Mouse (Mus musculus) kidney, adult 8-10 months (tissue): Measurements from ENCODE around the gene Emb.

Source experiments
- DNase-seq, 2 experiments: peaks; one replicate each; pipeline ENCODE4 v3.0.0; 2022

Emb gene

DNA sequence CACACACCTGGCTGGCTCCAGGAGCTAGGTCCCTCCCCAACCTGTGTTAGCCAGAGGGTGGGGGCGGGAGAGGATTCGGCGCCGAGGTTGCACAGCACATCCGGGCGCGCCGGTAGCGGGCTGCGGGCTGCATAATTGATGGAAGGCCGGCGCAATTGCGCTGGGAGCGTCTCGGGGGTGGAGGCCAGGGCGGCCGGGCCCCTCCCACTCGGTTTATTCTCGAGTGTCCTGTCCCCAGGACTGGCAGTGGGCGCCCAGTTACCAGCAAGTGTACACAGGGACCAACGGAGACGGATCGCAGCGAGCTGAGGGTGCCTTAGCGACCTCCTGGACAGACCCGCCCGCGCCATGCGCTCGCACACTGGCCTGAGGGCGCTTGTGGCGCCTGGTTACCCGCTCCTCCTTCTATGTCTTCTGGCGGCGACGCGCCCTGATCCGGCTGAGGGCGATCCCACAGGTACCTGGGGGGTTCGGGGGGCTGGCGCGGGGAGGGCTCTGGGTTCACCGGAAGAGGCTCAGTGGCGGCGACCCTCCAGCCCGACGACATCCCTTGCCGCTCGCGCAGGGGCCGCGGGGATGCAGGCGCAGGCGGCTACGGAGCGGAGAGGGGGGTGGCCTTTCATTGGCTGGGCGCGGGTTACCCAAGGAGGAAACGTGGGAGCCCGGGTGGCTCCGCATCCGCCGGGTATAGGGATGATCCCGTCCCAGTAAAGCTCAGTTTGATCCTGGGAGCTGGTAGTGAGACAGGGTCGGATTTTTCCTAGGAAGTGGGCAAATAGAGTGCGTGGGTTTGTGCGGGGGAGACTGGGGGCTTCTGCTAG is 12.4 kb downstream of the Emb start, which contains the start of gene Gm17509:
TSS of gene Gm17509 (minus strand) at position 575 of the 821 bp plus-strand sequence.
- peak in 1 of 2 experiments; percentile 15 for DNase-seq

DNA sequence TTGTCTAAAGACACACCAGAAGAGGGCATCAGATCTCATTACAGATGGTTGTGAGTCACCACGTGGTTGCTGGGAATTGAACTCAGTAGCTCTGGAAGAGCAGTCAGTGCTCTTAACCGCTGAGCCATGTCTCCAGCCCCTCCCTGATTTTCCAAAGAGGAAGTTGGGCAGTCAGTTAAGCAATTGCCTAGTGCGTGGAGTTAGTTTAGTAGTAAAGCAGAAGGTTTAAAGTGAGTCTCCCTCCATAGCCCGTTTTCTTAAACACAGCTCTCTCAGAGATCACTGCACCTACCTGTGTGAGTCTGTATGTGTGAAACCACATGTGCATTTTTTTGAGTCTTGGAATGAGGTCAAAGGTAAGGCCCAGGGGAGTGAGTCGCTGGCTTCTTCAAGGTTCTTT is 14.8 kb downstream of the Emb start:
- no peak for DNase-seq

DNA sequence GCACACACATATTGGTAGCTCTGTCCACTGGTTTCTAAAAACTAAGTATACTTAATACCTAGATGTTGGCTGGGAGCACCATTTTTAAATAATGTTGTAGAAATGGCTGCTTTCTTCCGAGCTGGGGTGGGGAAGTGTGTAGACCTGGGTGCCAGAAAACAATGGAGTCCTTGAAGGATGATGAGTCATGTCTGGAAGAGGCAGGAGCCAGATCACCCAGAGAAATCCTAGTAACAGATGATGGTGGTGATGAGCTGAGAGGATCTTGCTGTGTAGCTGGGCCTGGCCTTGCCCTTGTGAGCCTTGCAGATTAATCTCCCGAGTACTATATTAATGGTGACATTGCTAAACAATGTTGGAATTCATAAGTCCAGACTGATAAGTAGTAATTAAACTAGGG is 16.6 kb downstream of the Emb start:
- no peak for DNase-seq

DNA sequence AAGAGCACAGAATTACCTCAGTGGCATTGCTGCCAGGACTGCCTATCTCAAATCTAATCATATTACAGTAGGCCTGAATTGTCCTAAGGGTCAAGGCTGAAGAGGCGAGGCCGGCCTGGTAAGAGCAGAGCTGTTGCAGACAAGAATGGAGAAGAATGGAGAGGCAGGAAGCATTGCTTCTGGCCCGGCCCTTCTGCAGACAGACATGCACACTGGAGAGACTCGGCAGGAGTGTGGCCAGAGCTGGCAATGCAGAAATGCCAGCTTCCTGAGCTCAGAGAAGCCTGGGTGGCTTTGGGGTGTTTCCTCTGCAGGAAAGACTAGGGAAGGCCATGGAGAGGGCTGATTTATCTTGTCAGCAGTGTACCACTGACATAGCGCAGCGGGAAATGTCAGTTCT is 17.2 kb downstream of the Emb start:
- DNase-seq = no peak

DNA sequence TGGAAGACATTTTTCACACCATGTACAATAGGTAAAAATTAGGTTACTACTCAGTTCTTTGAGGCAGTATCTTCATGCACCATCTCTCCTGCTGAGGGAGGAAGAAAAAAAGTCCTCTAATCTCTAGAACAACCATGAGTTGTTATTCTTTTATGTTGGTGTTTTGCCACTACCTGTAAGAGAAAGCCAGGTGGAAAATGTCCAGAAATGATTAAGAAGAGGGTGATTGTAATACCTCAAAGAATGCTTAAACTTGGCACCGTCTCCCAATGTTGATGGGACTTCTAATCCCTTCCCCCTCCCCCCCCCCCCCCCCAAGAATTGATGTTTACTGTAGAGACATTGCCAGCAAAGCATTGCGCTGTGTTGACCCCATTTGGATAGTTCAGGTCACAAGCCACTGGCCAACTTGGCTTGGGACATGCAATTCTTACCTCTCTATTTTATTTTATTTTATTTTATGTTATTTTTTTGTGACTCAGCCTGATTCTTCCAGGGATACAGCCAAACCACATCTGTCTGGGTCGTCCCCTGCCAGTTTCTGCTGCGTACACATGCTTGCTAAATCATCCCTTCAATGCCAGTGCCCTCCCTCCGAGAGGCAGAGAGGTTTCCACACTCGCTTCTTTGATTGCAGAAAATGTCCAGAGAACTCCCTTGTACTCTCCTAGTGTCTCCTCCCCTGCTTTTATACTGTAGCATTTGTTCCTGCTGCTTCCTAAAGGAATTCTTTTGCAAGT is 22.2 kb downstream of the Emb start:
- DNase-seq = no peak

DNA sequence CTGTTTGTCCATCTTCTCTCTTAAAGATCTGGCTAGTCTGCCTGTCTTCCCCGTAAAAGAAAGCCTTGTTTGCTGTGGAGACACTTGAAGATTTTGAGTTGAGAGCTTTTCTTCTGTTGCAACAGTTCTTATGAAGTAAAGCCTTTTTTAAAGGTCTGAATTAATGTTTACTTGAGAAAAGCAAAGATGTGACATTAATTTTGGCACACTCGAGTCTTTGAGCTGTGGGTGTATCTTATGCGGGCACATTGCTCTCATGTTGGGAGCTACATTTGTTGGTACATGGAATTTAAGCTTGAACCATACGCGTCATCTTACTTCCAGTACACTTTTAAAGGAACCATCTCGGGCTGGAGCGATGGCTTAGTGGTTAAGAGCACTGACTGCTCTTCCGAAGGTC is 25.5 kb downstream of the Emb start:
- no peak for DNase-seq

DNA sequence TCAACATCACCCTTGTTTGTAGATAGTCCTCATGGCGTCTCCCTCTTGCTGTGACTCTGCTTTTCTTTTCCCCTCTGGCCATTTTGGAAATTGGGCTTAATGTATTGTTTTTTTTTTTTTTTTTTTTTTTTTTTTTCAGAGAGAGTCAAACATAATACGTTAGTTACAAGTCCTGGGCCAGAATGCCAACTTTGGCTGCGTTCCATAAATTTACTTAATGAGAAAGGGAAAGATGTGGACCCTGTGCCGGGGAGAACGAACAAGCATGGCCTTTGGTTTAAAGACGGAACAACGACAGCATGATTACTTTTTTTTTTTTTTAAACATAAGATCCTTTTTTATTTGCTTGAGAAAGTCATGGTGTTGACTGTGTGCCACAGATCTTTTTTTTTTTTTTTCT is 26.1 kb downstream of the Emb start:
- DNase-seq = no peak

DNA sequence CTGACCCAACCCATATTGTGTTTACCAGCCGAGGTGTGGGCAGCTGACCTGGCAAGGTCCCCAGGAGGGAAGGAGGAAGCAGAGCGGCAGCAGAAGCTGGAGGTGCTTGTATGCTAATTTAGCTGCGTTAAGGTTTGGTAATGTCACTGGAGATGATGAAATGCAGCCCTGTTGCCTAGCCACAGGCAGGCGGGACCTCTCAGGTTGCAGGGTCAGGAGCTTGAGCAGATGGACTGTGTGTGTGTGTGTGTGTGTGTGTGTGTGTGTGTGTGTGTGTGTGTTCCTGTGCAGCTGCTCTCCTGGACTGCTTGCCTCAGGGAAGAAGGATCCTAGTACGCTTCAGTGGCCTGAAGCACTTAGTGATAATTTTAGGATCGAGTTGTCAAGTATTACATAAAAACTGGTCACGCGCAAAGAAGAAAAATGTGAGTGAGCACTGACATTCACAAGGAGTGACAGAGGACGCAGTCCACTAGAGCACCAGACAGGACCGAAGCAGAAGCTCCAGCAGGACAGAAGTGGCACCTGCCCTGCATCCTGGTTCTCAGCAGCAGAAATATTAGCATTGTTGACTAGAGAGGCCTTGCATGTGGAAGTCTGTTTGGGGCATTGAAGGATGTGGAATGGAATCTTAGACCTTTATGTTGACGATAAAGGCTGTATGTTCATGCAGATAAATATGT is 27.3 kb downstream of the Emb start:
- DNase-seq = peak; percentile 21 to 66

DNA sequence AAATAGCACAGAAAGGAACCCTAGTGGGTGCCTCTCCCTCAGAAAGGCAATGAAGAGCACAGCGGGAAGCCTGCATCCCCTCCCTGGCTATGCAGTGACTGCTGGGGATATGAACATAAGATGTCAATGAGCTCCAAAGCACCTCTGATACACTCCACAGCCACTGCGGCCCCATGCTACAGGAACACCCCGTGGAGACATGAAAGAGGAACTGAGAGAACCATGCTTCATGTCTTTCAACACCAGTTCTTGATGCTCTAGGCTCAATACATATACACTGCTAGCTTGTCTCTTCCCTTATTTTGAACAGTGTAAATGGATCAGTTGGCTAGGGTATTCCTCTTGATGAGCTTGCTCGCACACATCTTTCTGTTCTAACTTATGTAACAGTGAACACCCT is 28.8 kb downstream of the Emb start:
- no peak for DNase-seq

DNA sequence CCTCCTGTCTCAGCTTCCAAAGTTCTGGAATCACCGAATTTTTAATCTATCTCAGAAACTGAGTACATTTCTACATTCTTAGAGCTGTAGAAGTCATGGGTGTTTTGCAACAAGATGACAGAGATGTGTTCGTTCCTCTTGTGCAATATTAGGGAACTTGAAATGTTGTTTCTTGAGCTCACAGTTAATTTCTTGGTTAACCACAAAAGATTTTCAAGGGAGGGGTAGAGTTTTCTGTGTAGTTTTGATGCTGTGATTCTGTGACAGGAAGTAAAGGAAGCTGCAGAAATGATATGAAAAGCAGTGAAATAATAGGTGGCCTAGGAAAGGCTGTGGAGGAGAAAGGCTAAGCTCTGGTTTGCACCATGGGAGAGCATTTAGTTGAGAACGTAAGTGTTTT is 33.7 kb downstream of the Emb start:
- DNase-seq = no peak

DNA sequence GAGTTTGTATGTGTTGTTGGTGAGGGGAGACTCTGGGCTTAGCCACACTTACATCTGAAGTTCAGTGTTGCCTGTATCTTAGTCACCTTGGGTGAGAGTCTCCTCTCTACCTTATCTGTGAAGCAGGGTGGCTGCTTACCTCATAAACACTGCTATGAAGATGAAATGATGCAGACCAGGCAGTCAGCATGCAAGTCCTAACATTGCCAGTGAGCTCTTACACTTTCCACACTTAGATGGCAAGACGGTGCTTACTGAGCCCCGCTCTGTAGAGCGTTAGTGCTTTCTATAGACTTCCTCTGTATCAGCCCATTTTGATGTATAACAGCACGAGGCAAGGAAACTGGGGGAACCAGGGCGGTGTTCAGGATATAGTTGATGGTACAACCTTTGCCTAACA is 34.3 kb downstream of the Emb start:
- DNase-seq = no peak

DNA sequence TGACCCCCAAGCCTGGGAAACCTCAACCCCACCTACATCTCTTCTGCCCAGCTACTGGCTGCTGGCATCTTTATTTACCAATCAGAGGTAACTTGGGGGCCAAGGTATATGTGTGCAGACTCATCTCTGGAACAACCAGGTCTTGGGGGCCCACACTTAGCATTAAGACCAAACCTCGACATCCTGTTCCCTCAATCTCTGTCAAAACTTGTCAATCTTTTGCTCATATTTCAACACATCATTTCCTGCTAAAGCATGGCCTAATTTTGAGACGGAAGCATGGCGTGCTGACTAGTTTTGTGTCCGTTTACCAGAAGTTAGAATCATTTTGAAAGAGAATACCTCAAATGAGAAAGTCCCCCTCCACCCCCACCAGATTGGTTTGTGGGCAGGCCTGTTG is 52.4 kb downstream of the Emb start:
- no peak for DNase-seq

DNA sequence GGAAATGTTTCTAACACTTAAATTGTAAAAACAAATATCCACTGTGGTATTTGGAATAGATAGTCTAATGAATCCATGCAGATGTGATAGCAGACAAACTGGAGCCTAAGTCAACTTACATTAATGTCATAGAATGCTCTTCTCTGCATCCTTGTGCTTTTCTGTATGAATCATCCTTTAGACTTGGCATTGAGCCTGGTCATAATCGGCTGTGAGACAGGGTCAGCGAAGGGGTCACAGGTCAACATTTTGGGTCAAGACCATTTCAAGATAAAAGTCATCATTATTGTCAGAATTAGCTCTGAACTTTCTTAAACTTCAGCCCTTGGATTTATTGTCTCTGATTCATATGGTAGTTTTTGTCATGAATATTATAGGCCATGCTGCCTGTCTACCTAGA is 57.8 kb downstream of the Emb start:
- no peak for DNase-seq

DNA sequence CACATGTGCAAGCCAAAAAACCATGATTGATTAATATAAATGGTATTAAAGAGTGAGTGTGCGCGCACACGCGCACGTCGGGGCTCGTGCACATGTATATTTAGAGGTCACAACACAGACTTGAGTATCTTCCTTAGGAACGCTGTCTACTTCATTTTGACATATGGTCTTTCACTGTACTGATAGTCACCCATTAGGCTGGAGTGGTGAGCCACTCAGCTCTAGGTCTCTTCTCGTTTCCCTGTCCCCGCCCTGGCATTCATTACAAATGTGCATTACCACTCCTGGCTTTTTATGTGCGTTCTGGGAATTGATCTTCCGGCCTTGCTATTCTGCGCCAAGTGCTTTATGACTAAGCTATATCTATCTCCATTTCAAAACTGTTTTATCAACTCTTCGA is 59.6 kb downstream of the Emb start:
- no peak for DNase-seq

DNA sequence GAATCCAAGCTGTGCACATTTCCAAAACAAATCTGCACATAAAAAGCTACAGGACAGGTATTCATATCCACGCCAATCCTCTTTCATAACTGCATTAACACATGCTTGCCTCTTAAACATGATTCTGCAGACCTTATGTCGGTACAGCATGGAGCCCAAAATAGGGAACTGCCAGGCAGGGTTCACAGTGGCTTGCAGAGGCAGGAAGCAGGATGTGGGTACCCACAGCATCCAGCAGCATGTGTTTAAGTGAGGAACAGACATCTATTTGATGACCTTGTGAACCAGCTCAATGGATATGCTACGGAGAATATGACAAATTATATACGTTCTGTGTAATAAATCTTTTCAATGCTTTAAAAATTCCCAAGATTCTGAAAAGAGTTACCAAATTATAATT is 75.7 kb downstream of the Emb start:
- no peak for DNase-seq

DNA sequence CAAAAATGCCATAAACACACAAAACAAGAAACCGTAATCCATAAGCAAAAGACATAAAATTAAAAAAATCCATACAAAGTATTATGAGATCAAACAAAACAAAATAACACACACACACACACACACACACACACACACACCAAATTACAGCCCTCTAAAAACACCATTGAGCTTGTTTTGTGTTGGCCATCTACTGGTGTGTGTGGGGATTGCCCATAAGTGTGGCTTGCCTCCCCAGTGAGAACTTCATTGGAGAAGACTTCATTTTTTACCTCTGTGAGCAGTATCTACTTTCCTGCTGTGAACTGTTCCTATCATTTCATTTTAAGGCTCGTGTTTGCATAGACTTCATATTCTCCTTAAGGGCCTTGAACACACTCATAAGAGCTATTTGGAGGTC is 78.6 kb downstream of the Emb start:
- no peak for DNase-seq

DNA sequence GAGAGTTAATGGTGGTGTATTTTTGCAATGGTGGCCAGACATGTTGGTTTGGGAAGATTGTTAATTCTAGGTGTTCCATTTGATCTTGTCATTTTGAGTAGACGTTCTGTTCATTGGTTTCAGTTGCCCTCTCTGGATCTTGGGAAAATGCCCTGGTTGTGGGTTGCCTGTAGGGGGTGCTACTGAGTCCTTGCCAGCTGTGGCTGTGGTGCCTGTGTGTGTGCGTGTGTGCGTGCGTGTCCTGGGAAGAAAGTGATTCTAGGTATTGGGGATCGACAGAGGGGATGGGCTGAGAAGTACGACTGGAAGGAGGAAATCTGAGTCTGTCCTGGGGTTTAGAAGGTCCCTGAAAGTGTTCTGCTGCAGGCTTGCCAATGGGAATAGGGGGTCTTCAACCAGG is 79.1 kb downstream of the Emb start:
- no peak for DNase-seq

DNA sequence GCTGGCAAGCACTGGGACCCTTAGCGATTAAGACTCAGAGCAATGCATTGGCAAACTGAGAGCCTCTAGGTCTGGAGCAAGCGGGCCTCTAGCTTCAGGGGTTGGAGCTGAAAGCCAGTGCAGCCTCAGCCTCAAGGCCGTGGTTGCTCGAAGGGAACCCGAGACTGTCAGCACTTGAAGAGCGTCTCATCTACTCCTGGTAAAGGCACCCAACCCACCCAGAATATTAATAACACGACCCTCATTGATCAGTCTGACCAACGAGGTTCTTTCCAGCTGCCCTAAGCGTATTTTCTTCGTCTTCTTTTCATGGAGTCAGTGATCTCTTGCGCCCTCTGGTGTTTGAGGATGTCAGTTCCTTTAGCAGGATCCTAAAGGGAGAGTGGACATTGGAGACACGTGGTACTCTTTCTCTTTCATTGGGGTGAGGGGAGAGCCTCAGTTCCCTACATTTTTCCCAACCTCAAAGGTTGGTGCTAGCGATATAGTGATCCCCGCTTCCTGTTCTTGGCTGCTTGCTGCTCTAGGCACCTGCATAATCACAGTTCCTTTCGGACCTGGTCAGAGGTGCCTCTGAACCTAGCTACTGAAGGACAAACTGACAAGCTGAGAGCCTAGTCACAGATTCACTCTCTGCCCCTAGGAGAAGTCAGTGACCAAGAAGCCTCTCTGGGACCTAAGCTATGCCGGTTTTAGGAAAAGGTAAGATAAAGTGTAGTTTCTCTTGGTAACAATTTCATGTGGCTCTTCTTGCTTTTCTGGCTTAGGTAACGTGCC is 81.3 kb downstream of the Emb start:
- peak; percentile 37 to 65 for DNase-seq

DNA sequence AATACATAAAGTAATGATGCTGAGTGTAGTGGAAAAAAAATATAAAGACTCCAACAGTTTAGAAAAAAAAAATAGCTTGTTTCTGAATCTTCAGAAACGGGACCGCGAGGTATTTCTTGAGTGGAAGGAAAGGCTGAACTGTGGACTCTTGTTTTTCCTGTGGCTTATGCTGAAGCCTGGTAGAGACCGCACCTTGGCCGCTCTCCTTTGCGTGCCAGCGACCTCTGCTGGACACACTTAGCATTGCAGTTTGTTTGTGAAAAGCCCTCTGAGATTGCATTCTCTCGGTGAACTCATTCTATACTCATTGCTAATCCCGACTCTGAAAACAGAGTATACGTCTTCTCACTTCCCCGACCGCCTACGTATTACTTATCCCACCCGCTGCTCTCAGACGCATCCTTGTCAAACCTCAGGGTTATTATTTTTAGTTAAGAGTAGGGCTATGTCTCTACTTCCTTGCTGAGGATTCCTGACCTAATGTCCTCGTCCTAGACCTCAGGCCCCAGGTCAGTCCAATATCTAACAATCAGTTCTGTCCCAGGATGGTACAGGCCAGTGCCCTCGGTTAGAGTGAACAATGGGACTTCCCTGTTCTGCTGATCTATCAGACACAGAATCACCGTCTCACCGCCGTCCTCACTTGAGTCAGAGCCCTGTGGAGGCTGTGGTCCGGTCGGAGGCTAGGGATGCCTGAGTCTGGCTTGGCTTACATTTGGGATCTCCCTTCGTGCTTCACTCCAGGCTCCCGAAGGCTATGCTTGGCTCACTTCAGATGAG is 103.3 kb downstream of the Emb start:
- DNase-seq = peak; percentile 23 to 66
